20 mouse cellular contexts compared by ENCODE assay signal in genomic region chr17:85382906-85383305, GRCm38 (mm10).
DNase-seq lines count a peak whose midpoint lies in the region; ATAC-seq lines count a peak whose summit lies in the region.
"Had no signal": no experiment of that assay in that cellular context is flagged by ENCODE, and none has a peak within 500 bp of the region (broad histone marks: within the 10 kb centered on the region; RNA-seq: fewer than 3 reads in every experiment).

No protein-coding gene starts in this region.

- no peaks in the 10 kb centered on the region for H3K36me3 ChIP-seq in liver, embryonic 11.5 days (ENCODE audit: control insufficient read depth, insufficient read depth, low read length)
- H3K36me3 ChIP-seq in liver, embryonic 15.5 days (replicated peaks): no peaks in the 10 kb centered on the region
- no peaks in the 10 kb centered on the region for H3K36me3 ChIP-seq in heart, embryonic 12.5 days
- H3K36me3 ChIP-seq: embryonic facial prominence, embryonic 12.5 days; forebrain, embryonic 15.5 days; heart, embryonic 13.5 days; hindbrain, embryonic 12.5 days had no signal

- H3K9me3 ChIP-seq in liver, embryonic 11.5 days (ENCODE audit: control insufficient read depth, low read length): no peaks in the 10 kb centered on the region
- no peaks in the 10 kb centered on the region for H3K9me3 ChIP-seq in liver, embryonic 15.5 days (replicated peaks)
- H3K9me3 ChIP-seq in heart, embryonic 12.5 days (replicated peaks): no peaks in the 10 kb centered on the region
- H3K9me3 ChIP-seq: embryonic facial prominence, embryonic 12.5 days; forebrain, embryonic 15.5 days; heart, embryonic 13.5 days; hindbrain, embryonic 12.5 days had no signal

- no peaks in the 10 kb centered on the region for H3K27me3 ChIP-seq in liver, embryonic 11.5 days (replicated peaks; ENCODE audit: control insufficient read depth, insufficient read depth, low read length)
- no peaks in the 10 kb centered on the region for H3K27me3 ChIP-seq in liver, embryonic 15.5 days
- H3K27me3 ChIP-seq in heart, embryonic 12.5 days (replicated peaks): no peaks in the 10 kb centered on the region
- H3K27me3 ChIP-seq: embryonic facial prominence, embryonic 12.5 days; heart, embryonic 13.5 days had no signal

- 58% methylated on average over 6 of the region's 6 CpGs for WGBS in liver, embryonic 11.5 days
- WGBS in liver, embryonic 15.5 days (ENCODE audit: insufficient replicate concordance): 29% methylated on average over 6 of the region's 6 CpGs
- WGBS in heart, embryonic 12.5 days: 65% methylated on average over 6 of the region's 6 CpGs

- H3K4me2 ChIP-seq in liver, embryonic 11.5 days: peak overlapping the region; percentile 16
- H3K4me2 ChIP-seq in liver, embryonic 15.5 days: no peak overlapping the region
- no peak overlapping the region for H3K4me2 ChIP-seq in heart, embryonic 12.5 days
- H3K4me2 ChIP-seq: embryonic facial prominence, embryonic 12.5 days; forebrain, embryonic 15.5 days; heart, embryonic 13.5 days; hindbrain, embryonic 12.5 days had no signal

- DNase-seq in MEL-GATA-1-ER (ENCODE audit: extremely low read depth, low read depth): peak; percentile 65
- DNase-seq in liver, embryonic 11.5 days (ENCODE audit: low spot score): no peak
- DNase-seq in heart, adult 11 months: no peak
- no peak for DNase-seq in urinary bladder, postnatal 4 days (ENCODE audit: low spot score in 2 of 2)
- DNase-seq in right cerebral cortex, adult 18-20 months: no peak
- DNase-seq: adrenal gland, adult 2 months; adrenal gland, postnatal 25 days; cerebellum, adult 11 months; cerebellum, adult 8-10 months; cerebellum, postnatal 25 days; gastrocnemius, postnatal 14 days; heart, postnatal 4 days had no signal

- H3K4me3 ChIP-seq in liver, embryonic 11.5 days (ENCODE audit: low read depth, low read length): no peak overlapping the region
- no peak overlapping the region for H3K4me3 ChIP-seq in liver, embryonic 15.5 days (replicated peaks)
- no peak overlapping the region for H3K4me3 ChIP-seq in heart, embryonic 12.5 days
- H3K4me3 ChIP-seq: embryonic facial prominence, embryonic 12.5 days; forebrain, embryonic 15.5 days; heart, embryonic 13.5 days; hindbrain, embryonic 12.5 days had no signal

- peak overlapping the region; percentile 46; the same call in 1 of the 2 replicates for H3K27ac ChIP-seq in liver, embryonic 11.5 days (ENCODE audit: low read depth, low read length)
- no peak overlapping the region; the same call in 1 of the 2 replicates for H3K27ac ChIP-seq in liver, embryonic 15.5 days (replicated peaks)
- H3K27ac ChIP-seq in heart, embryonic 12.5 days (ENCODE audit: poor library complexity, severe bottlenecking): no peak overlapping the region
- H3K27ac ChIP-seq: embryonic facial prominence, embryonic 12.5 days; forebrain, embryonic 15.5 days; heart, embryonic 13.5 days; hindbrain, embryonic 12.5 days had no signal

- H3K9ac ChIP-seq in liver, embryonic 11.5 days (ENCODE audit: low read depth, low read length): no peak overlapping the region; the same call in 1 of the 2 replicates
- no peak overlapping the region for H3K9ac ChIP-seq in liver, embryonic 15.5 days
- H3K9ac ChIP-seq in heart, embryonic 12.5 days: no peak overlapping the region
- H3K9ac ChIP-seq: embryonic facial prominence, embryonic 12.5 days; forebrain, embryonic 15.5 days; heart, embryonic 13.5 days; hindbrain, embryonic 12.5 days had no signal

- H3K4me1 ChIP-seq in liver, embryonic 11.5 days (replicated peaks; ENCODE audit: control insufficient read depth, insufficient read depth, low read length): peaks cover 4% of the 10 kb centered on the region; the same call in 1 of the 2 replicates
- H3K4me1 ChIP-seq in liver, embryonic 15.5 days (replicated peaks): peaks cover 12% of the 10 kb centered on the region
- H3K4me1 ChIP-seq in heart, embryonic 12.5 days (replicated peaks): no peaks in the 10 kb centered on the region
- H3K4me1 ChIP-seq: embryonic facial prominence, embryonic 12.5 days; hindbrain, embryonic 12.5 days had no signal

- ATAC-seq in liver, embryonic 11.5 days (replicated peaks; ENCODE audit: low FRiP score): peak; percentile 87
- ATAC-seq in liver, embryonic 15.5 days (ENCODE audit: insufficient read depth): peak; percentile 69
- no peak for ATAC-seq in heart, embryonic 12.5 days (ENCODE audit: insufficient number of reproducible peaks, low FRiP score)
- ATAC-seq: forebrain, embryonic 15.5 days; hindbrain, embryonic 16.5 days; inflammation-experienced regulatory T-cells, adult 6 months had no signal
